Mouse (Mus musculus) embryonic facial prominence, embryonic 13.5 days (tissue): Measurements from ENCODE around the gene Arhgap15. TPM values are rescaled to one million over a fixed set of nuclear protein-coding genes. Genes with fewer than 3 reads are reported as not detected.

Source experiments
- ATAC-seq: fragments of 200-750 bp; cut with Nextera tagmentation; 2 replicates; pipeline ENCODE4 v1.8.0; 2017; ENCODE audit warnings: low read depth; ENCODE audit not compliant: insufficient number of reproducible peaks, insufficient read depth, low FRiP score, low TSS enrichment
- H3K27ac ChIP-seq: fragments of 300-500 bp; sonication (generic); 2 replicates; pipeline ENCODE4 v1.5.1; 2015; ENCODE audit warnings: moderate library complexity, mild to moderate bottlenecking, inconsistent platforms
- H3K27me3 ChIP-seq: fragments of 300-500 bp; sonication (generic); 2 replicates; pipeline ENCODE4 v1.6.1; 2015; ENCODE audit warnings: mild to moderate bottlenecking, inconsistent platforms
- H3K36me3 ChIP-seq: fragments of 300-500 bp; sonication (generic); 2 replicates; pipeline ENCODE4 v1.6.1; 2015; ENCODE audit warnings: mild to moderate bottlenecking, inconsistent platforms
- H3K4me1 ChIP-seq: fragments of 300-500 bp; sonication (generic); 2 replicates; pipeline ENCODE4 v1.6.1; 2015; ENCODE audit warnings: inconsistent platforms
- H3K4me2 ChIP-seq: fragments of 300-500 bp; sonication (generic); 2 replicates; pipeline ENCODE4 v1.6.1; 2015; ENCODE audit warnings: moderate library complexity, mild to moderate bottlenecking, inconsistent platforms
- H3K4me3 ChIP-seq: fragments of 300-500 bp; sonication (generic); 2 replicates; pipeline ENCODE4 v1.5.1; 2015; ENCODE audit warnings: mild to moderate bottlenecking, inconsistent platforms
- H3K9ac ChIP-seq: fragments of 300-500 bp; sonication (generic); 2 replicates; pipeline ENCODE4 v1.6.1; 2015; ENCODE audit warnings: mild to moderate bottlenecking, inconsistent platforms
- H3K9me3 ChIP-seq: fragments of 300-500 bp; sonication (generic); 2 replicates; pipeline ENCODE4 v1.6.1; 2016; ENCODE audit warnings: inconsistent platforms
- WGBS: fragments of 180-500 bp; shearing (Covaris S2); methylation state at CpG from one replicate; pipeline ENCODE4 v1.1.7; 2015; ENCODE audit warnings: mixed read lengths; 5-methylcytosine and 5-hydroxymethylcytosine counted together
- polyA plus RNA-seq: library from polyadenylated mRNA; unstranded; fragments of >200 nt; fragmentation: Nextera tagmentation; extraction: Ambion mirVana; gene quantifications from 2 replicates; pipeline ENCODE4 v1.2.1, GENCODE M21; 2015

The Arhgap15 gene
- polyA plus RNA-seq, 1 experiment from 2014 or later, result 1.6 TPM

- 82% methylated on average over 5 of the region's 5 CpGs for WGBS
- no peaks in the 10 kb centered on the region for H3K9me3 ChIP-seq
- no peak overlapping the region for H3K4me3 ChIP-seq
- no peaks in the 10 kb centered on the region for H3K4me1 ChIP-seq
- no peaks in the 10 kb centered on the region for H3K36me3 ChIP-seq
- no peak for ATAC-seq
- H3K4me2 ChIP-seq, result no peak overlapping the region
- H3K27me3 ChIP-seq, result no peaks in the 10 kb centered on the region
- H3K27ac ChIP-seq, result no peak overlapping the region
- H3K9ac ChIP-seq, result no peak overlapping the region
Measured at GRCm38 (mm10) chr2:43939196-43939595, 190.6 kb downstream of the Arhgap15 start.

GRCm38 (mm10) chr2:43945679-43946078, 197.1 kb downstream of the Arhgap15 start:
- WGBS, result 82% methylated on average over 2 of the region's 2 CpGs
- no peaks in the 10 kb centered on the region for H3K27me3 ChIP-seq
- no peak overlapping the region for H3K9ac ChIP-seq
- no peaks in the 10 kb centered on the region for H3K9me3 ChIP-seq
- H3K27ac ChIP-seq, result no peak overlapping the region
- H3K4me1 ChIP-seq, result no peaks in the 10 kb centered on the region
- no peak overlapping the region for H3K4me2 ChIP-seq
- ATAC-seq, result no peak
- no peaks in the 10 kb centered on the region for H3K36me3 ChIP-seq
- H3K4me3 ChIP-seq, result no peak overlapping the region

GRCm38 (mm10) chr2:43949775-43950492, 201.3 kb downstream of the Arhgap15 start:
- no peak for ATAC-seq
- H3K4me3 ChIP-seq, result no peak overlapping the region
- no peaks in the 10 kb centered on the region for H3K36me3 ChIP-seq
- H3K27me3 ChIP-seq, result no peaks in the 10 kb centered on the region
- H3K4me1 ChIP-seq, result no peaks in the 10 kb centered on the region
- 81% methylated on average over 13 of the region's 13 CpGs for WGBS
- H3K9ac ChIP-seq, result no peak overlapping the region
- H3K4me2 ChIP-seq, result no peak overlapping the region
- H3K27ac ChIP-seq, result no peak overlapping the region
- no peaks in the 10 kb centered on the region for H3K9me3 ChIP-seq

- Histone ChIP-seq H3K4me1 (no peaks in the 10 kb centered on the region), H3K36me3 (no peaks in the 10 kb centered on the region), H3K27me3 (no peaks in the 10 kb centered on the region), H3K9ac (no peak overlapping the region), H3K27ac (no peak overlapping the region), H3K4me2 (no peak overlapping the region), H3K9me3 (no peaks in the 10 kb centered on the region), H3K4me3 (no peak overlapping the region)
- no peak for ATAC-seq
- WGBS, result 70% methylated on average over 6 of the region's 6 CpGs
Measured at GRCm38 (mm10) chr2:43950741-43951140, 202.1 kb downstream of the Arhgap15 start.

- H3K27me3 ChIP-seq, result no peaks in the 10 kb centered on the region
- ATAC-seq, result no peak
- no peak overlapping the region for H3K9ac ChIP-seq
- no peak overlapping the region for H3K4me3 ChIP-seq
- no peaks in the 10 kb centered on the region for H3K9me3 ChIP-seq
- no peaks in the 10 kb centered on the region for H3K4me1 ChIP-seq
- no peaks in the 10 kb centered on the region for H3K36me3 ChIP-seq
- no peak overlapping the region for H3K4me2 ChIP-seq
- no peak overlapping the region for H3K27ac ChIP-seq
Measured at GRCm38 (mm10) chr2:43959189-43959588, 210.6 kb downstream of the Arhgap15 start.

- ATAC-seq, result no peak
- H3K27ac ChIP-seq, result no peak overlapping the region
- no peaks in the 10 kb centered on the region for H3K4me1 ChIP-seq
- H3K9me3 ChIP-seq, result no peaks in the 10 kb centered on the region
- no peaks in the 10 kb centered on the region for H3K27me3 ChIP-seq
- H3K36me3 ChIP-seq, result no peaks in the 10 kb centered on the region
- H3K9ac ChIP-seq, result no peak overlapping the region
- no peak overlapping the region for H3K4me2 ChIP-seq
- 78% methylated on average over 5 of the region's 5 CpGs for WGBS
- H3K4me3 ChIP-seq, result no peak overlapping the region
Measured at GRCm38 (mm10) chr2:43962466-43962865, 213.8 kb downstream of the Arhgap15 start.

GRCm38 (mm10) chr2:43968581-43968980, 220.0 kb downstream of the Arhgap15 start:
- H3K9ac ChIP-seq, result no peak overlapping the region
- WGBS, result 51% methylated on average over 4 of the region's 4 CpGs
- H3K36me3 ChIP-seq, result no peaks in the 10 kb centered on the region
- no peak overlapping the region for H3K4me2 ChIP-seq
- no peaks in the 10 kb centered on the region for H3K27me3 ChIP-seq
- no peak for ATAC-seq
- H3K27ac ChIP-seq, result no peak overlapping the region
- no peaks in the 10 kb centered on the region; the same call in 1 of the 2 replicates for H3K4me1 ChIP-seq
- no peaks in the 10 kb centered on the region for H3K9me3 ChIP-seq
- no peak overlapping the region for H3K4me3 ChIP-seq

- H3K9me3 ChIP-seq, result no peaks in the 10 kb centered on the region
- H3K36me3 ChIP-seq, result no peaks in the 10 kb centered on the region
- H3K4me1 ChIP-seq, result no peaks in the 10 kb centered on the region
- H3K4me3 ChIP-seq, result no peak overlapping the region
- no peak overlapping the region for H3K4me2 ChIP-seq
- WGBS, result 76% methylated on average over 11 of the region's 11 CpGs
- H3K27me3 ChIP-seq, result no peaks in the 10 kb centered on the region
- H3K9ac ChIP-seq, result no peak overlapping the region
- no peak overlapping the region for H3K27ac ChIP-seq
- ATAC-seq, result no peak
Measured at GRCm38 (mm10) chr2:43977732-43978131, 229.1 kb downstream of the Arhgap15 start.

GRCm38 (mm10) chr2:43978177-43979013, 229.8 kb downstream of the Arhgap15 start:
- H3K27ac ChIP-seq, result no peak overlapping the region
- H3K27me3 ChIP-seq, result no peaks in the 10 kb centered on the region
- no peak overlapping the region for H3K4me2 ChIP-seq
- H3K9me3 ChIP-seq, result no peaks in the 10 kb centered on the region
- no peak overlapping the region for H3K9ac ChIP-seq
- WGBS, result 75% methylated on average over 13 of the region's 13 CpGs
- ATAC-seq, result no peak
- no peaks in the 10 kb centered on the region for H3K4me1 ChIP-seq
- no peak overlapping the region for H3K4me3 ChIP-seq
- no peaks in the 10 kb centered on the region for H3K36me3 ChIP-seq

GRCm38 (mm10) chr2:43986066-43986465, 237.4 kb downstream of the Arhgap15 start:
- no peaks in the 10 kb centered on the region for H3K9me3 ChIP-seq
- no peak overlapping the region for H3K4me2 ChIP-seq
- no peaks in the 10 kb centered on the region for H3K36me3 ChIP-seq
- no peak overlapping the region for H3K9ac ChIP-seq
- H3K27ac ChIP-seq, result no peak overlapping the region
- WGBS, result 82% methylated on average over 14 of the region's 14 CpGs
- H3K4me3 ChIP-seq, result no peak overlapping the region
- no peaks in the 10 kb centered on the region for H3K27me3 ChIP-seq
- no peak for ATAC-seq
- H3K4me1 ChIP-seq, result no peaks in the 10 kb centered on the region

GRCm38 (mm10) chr2:43987919-43988318, 239.3 kb downstream of the Arhgap15 start:
- ATAC-seq, result no peak
- H3K4me3 ChIP-seq, result no peak overlapping the region
- no peaks in the 10 kb centered on the region for H3K27me3 ChIP-seq
- no peaks in the 10 kb centered on the region for H3K36me3 ChIP-seq
- H3K4me2 ChIP-seq, result no peak overlapping the region
- 50% methylated on average over 3 of the region's 3 CpGs for WGBS
- H3K27ac ChIP-seq, result no peak overlapping the region
- no peaks in the 10 kb centered on the region for H3K9me3 ChIP-seq
- no peaks in the 10 kb centered on the region for H3K4me1 ChIP-seq
- no peak overlapping the region for H3K9ac ChIP-seq

- 61% methylated on average over 5 of the region's 5 CpGs for WGBS
- H3K4me1 ChIP-seq, result no peaks in the 10 kb centered on the region
- no peaks in the 10 kb centered on the region for H3K9me3 ChIP-seq
- H3K27me3 ChIP-seq, result no peaks in the 10 kb centered on the region
- H3K9ac ChIP-seq, result no peak overlapping the region
- H3K4me3 ChIP-seq, result no peak overlapping the region
- H3K4me2 ChIP-seq, result no peak overlapping the region
- no peak for ATAC-seq
- H3K36me3 ChIP-seq, result no peaks in the 10 kb centered on the region
- H3K27ac ChIP-seq, result no peak overlapping the region
Measured at GRCm38 (mm10) chr2:43989850-43990249, 241.2 kb downstream of the Arhgap15 start.
